Mouse (Mus musculus): ENCODE data around the gene Arl15.

DNA sequence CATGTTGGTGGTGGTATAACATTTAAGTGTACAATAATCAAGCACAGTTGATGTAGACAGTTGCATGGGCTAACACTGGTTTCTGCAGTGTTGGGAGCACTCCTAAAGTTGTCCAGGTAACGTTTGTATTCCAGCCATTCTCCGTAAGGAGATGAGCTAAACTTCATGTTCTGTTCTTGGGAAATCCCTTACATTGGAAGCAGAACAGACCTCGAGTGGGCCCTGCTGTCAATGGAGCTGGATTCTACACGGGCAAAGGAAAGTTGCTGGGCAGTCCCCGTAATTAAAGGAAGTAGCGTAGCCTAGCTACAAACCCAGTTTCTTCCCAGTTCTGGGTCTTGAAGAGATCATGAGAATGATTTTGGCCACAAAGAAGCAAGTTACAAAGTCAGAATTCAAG lies 285.4 kb downstream of the Arl15 start:
- TF ChIP-seq CTCF (IDR thresholded peaks at IDR 0.05) (no peak), EP300 (IDR thresholded peaks at IDR 0.05; ENCODE audit: insufficient read depth, low read depth, low read length) (no peak), POLR2A (IDR thresholded peaks at IDR 0.05; ENCODE audit: insufficient read depth, low read depth, low read length) (no peak)

Measured in heart, adult 2 months (tissue).